In the genomic region with DNA sequence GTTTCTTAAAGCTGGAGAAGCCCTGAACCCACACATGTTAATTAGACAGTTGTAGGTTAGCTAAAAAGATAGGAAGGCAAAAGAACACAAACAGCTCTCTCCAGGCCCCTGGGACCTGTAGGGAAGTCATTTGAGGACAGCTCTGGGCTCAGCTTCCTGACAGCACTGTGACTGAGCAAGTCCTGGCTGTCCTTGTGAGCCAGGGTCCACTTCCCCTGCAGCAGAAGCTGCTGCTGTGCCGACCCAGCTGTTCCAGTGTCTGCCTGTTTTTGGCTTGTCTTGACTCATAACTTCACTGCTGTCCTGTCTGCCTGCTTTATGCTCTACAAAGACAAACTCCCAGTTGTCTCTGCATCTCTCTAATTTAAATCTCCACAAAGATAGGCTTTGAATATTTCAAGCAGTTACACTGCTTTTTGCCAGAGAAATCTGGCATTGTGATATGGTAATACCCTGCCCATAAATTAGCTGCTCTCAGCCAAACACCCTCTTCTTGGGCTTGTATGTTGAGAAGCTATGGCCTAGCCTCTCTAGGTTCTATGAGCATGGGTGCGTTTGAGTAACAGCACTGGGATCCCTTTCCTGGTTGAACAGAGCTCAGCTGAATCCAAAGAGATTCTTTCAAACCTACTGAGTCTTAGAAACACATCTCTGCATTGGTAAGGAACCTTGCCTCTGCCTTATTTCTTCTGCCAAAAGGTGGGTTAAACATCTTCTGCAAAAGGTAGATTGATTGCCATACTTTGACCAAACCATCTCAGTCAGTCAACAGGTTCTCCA, we compare ENCODE assay signal across 9 mouse cellular contexts.
A peak's percentile ranks its signal among the peaks of the same experiment; 100 is the strongest.
DNase-seq lines count a peak whose midpoint lies in the region; ATAC-seq and TF ChIP-seq lines count a peak whose summit lies in the region.
"Had no signal": no experiment of that assay in that cellular context is flagged by ENCODE, and none has a peak within 500 bp of the region (broad histone marks: within the 10 kb centered on the region; RNA-seq: fewer than 3 reads in every experiment).

No protein-coding gene starts in this region.

- no peak overlapping the region for H3K4me2 ChIP-seq in hindbrain, embryonic 15.5 days
- no peak overlapping the region for H3K4me2 ChIP-seq in hindbrain, embryonic 13.5 days
- no peak overlapping the region for H3K4me2 ChIP-seq in lung, postnatal 0 days (replicated peaks; ENCODE audit: low read depth, low read length)
- H3K4me2 ChIP-seq in liver, embryonic 12.5 days = no peak overlapping the region
- H3K4me2 ChIP-seq: liver, embryonic 13.5 days had no signal

- H3K9ac ChIP-seq in hindbrain, embryonic 15.5 days = no peak overlapping the region
- no peak overlapping the region for H3K9ac ChIP-seq in hindbrain, embryonic 13.5 days
- no peak overlapping the region for H3K9ac ChIP-seq in lung, postnatal 0 days (replicated peaks; ENCODE audit: low read depth)
- H3K9ac ChIP-seq in liver, embryonic 12.5 days = no peak overlapping the region
- H3K9ac ChIP-seq: liver, embryonic 13.5 days had no signal

- ATAC-seq in hindbrain, embryonic 15.5 days (ENCODE audit: low FRiP score, low read depth) = peak; percentile 27; the same call in 1 of the 2 replicates
- ATAC-seq in hindbrain, embryonic 13.5 days (ENCODE audit: low FRiP score) = no peak
- peak; percentile 90 for ATAC-seq in lung, postnatal 0 days
- no peak for ATAC-seq in erythroid progenitor cell, adult 5-6 weeks (replicated peaks; ENCODE audit: low FRiP score, poor library complexity, severe bottlenecking)
- ATAC-seq in liver, embryonic 12.5 days = no peak

- DNase-seq in adipocyte (ENCODE audit: low spot score) = peak; percentile 12
- DNase-seq in heart, adult 9 months (ENCODE audit: low spot score in 2 of 2) = peak; percentile 78 to 84
- peak; percentile 77 for DNase-seq in lung, postnatal 0 days (ENCODE audit: low spot score)
- no peak for DNase-seq in right cerebral cortex, postnatal 36 days (ENCODE audit: low spot score in 2 of 2)
- DNase-seq: liver, embryonic 13.5 days had no signal

- H3K27me3 ChIP-seq in hindbrain, embryonic 15.5 days = no peaks in the 10 kb centered on the region
- no peaks in the 10 kb centered on the region for H3K27me3 ChIP-seq in hindbrain, embryonic 13.5 days
- H3K27me3 ChIP-seq in lung, postnatal 0 days (replicated peaks; ENCODE audit: insufficient read depth, low read length) = no peaks in the 10 kb centered on the region
- no peaks in the 10 kb centered on the region for H3K27me3 ChIP-seq in liver, embryonic 12.5 days (replicated peaks)
- H3K27me3 ChIP-seq: liver, embryonic 13.5 days had no signal

- no peak overlapping the region for H3K4me3 ChIP-seq in hindbrain, embryonic 15.5 days
- H3K4me3 ChIP-seq in hindbrain, embryonic 13.5 days = no peak overlapping the region
- H3K4me3 ChIP-seq in lung, postnatal 0 days (ENCODE audit: low read depth, low read length) = no peak overlapping the region
- H3K4me3 ChIP-seq in liver, embryonic 12.5 days = no peak overlapping the region
- H3K4me3 ChIP-seq: liver, embryonic 13.5 days had no signal

- no peak for TF ChIP-seq EP300 in lung, postnatal 0 days (IDR thresholded peaks at IDR 0.05)

- no peaks in the 10 kb centered on the region for H3K9me3 ChIP-seq in hindbrain, embryonic 15.5 days
- H3K9me3 ChIP-seq in hindbrain, embryonic 13.5 days = no peaks in the 10 kb centered on the region
- H3K9me3 ChIP-seq in lung, postnatal 0 days (ENCODE audit: low read length) = no peaks in the 10 kb centered on the region
- no peaks in the 10 kb centered on the region for H3K9me3 ChIP-seq in liver, embryonic 12.5 days (replicated peaks)
- H3K9me3 ChIP-seq: liver, embryonic 13.5 days had no signal

- no peak overlapping the region for H3K27ac ChIP-seq in hindbrain, embryonic 15.5 days (replicated peaks)
- no peak overlapping the region for H3K27ac ChIP-seq in hindbrain, embryonic 13.5 days
- H3K27ac ChIP-seq in lung, postnatal 0 days (ENCODE audit: low read length) = no peak overlapping the region
- no peak overlapping the region for H3K27ac ChIP-seq in liver, embryonic 12.5 days
- H3K27ac ChIP-seq: liver, embryonic 13.5 days had no signal

- no peaks in the 10 kb centered on the region for H3K4me1 ChIP-seq in hindbrain, embryonic 15.5 days (replicated peaks)
- H3K4me1 ChIP-seq in hindbrain, embryonic 13.5 days (replicated peaks) = no peaks in the 10 kb centered on the region
- no peaks in the 10 kb centered on the region for H3K4me1 ChIP-seq in lung, postnatal 0 days (ENCODE audit: insufficient read depth, low read depth, low read length)
- H3K4me1 ChIP-seq in liver, embryonic 12.5 days = no peaks in the 10 kb centered on the region
- H3K4me1 ChIP-seq: liver, embryonic 13.5 days had no signal

- H3K36me3 ChIP-seq in hindbrain, embryonic 15.5 days = no peaks in the 10 kb centered on the region
- H3K36me3 ChIP-seq in hindbrain, embryonic 13.5 days = no peaks in the 10 kb centered on the region
- no peaks in the 10 kb centered on the region for H3K36me3 ChIP-seq in lung, postnatal 0 days (ENCODE audit: insufficient read depth, low read length)
- no peaks in the 10 kb centered on the region for H3K36me3 ChIP-seq in liver, embryonic 12.5 days
- H3K36me3 ChIP-seq: liver, embryonic 13.5 days had no signal

- WGBS in hindbrain, embryonic 15.5 days = 56% methylated on average over 2 of the region's 2 CpGs
- WGBS in hindbrain, embryonic 13.5 days = 61% methylated on average over 2 of the region's 2 CpGs
- 41% methylated on average over 2 of the region's 2 CpGs for WGBS in lung, postnatal 0 days
- 30% methylated on average over 2 of the region's 2 CpGs for WGBS in liver, embryonic 12.5 days (ENCODE audit: insufficient replicate concordance)

- TF ChIP-seq CTCF in lung, postnatal 0 days (IDR thresholded peaks at IDR 0.05) = no peak

Comparison
In these comparisons a context has a peak if more than half of its experiments do, and no peak if none do; other contexts are left out.
1. ATAC-seq: peak in hindbrain, embryonic 15.5 days (single experiment) and lung, postnatal 0 days (single experiment); none in hindbrain, embryonic 13.5 days (single experiment), erythroid progenitor cell, adult 5-6 weeks (single experiment) and liver, embryonic 12.5 days (single experiment).
2. DNase-seq: peak in adipocyte (single experiment), heart, adult 9 months (2 of 2) and lung, postnatal 0 days (single experiment); none in right cerebral cortex, postnatal 36 days (0 of 2).